Comparison of ENCODE assay signal across 7 mouse cellular contexts in the genomic region with DNA sequence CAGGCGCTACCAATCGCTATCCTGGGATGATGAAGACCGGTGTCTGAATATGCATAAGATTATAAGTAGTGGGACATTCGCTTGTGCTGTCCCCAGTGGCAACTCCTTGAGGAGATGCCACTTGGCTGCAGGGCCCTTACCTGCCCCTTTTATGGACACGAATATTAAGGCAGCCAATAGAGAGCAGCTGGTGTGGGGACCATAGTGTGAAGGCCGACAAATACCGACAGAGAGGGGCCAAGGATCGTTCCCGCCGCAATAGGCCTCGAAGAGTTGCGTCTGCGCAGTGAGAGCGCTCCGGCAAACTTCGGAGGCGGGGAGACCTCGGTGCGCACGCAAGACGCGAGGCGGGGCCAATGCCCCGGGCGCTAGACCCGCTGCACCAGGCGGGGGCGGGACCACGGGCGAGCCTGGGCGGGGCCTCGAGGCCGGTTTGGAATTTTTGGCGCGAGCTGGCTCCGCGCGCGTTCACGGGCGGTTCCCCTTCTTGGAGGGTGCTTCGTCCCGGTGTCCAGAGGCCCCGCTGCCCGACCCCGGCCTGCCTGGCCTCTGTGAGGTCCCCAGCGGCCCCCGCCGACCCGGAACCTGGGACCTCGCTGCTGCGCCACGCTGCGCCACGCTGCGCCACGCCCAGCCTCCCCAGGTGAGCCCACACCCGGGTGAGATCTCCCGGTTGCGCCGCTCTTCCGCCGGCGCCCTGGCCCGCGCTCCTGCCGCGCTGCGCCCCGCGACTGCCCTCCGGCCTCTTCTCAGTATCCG. TPM values are rescaled to one million over a fixed set of nuclear protein-coding genes. Genes with fewer than 3 reads are reported as not detected.
DNase-seq lines count a peak whose midpoint lies in the region; ATAC-seq lines count a peak whose summit lies in the region.

A gene (plus strand): TSS at position 338 of the 759 bp plus-strand sequence.

- peak within 1 kb of the TSS; percentile 70 for H3K4me2 ChIP-seq in intestine, embryonic 16.5 days (ENCODE audit: low read depth, low read length)
- H3K4me2 ChIP-seq in midbrain, embryonic 11.5 days: peak within 1 kb of the TSS; percentile 79

- intact Hi-C loops in left cerebral cortex, postnatal 36 days (cut with DNase I): no loop called here

- H3K27me3 ChIP-seq in intestine, embryonic 16.5 days (replicated peaks; ENCODE audit: control insufficient read depth, insufficient read depth, low read length): no peaks in the 10 kb centered on the region
- H3K27me3 ChIP-seq in midbrain, embryonic 11.5 days (ENCODE audit: control insufficient read depth, insufficient read depth, low read length): no peaks in the 10 kb centered on the region

- H3K4me1 ChIP-seq in intestine, embryonic 16.5 days (ENCODE audit: control insufficient read depth, insufficient read depth, low read length): peaks cover 16% of the 10 kb centered on the region
- peaks cover 7% of the 10 kb centered on the region; the same call in 1 of the 2 replicates for H3K4me1 ChIP-seq in midbrain, embryonic 11.5 days (ENCODE audit: control insufficient read depth, insufficient read depth, low read length)

- H3K36me3 ChIP-seq in intestine, embryonic 16.5 days (ENCODE audit: control insufficient read depth, insufficient read depth, low read length): no peaks in the 10 kb centered on the region
- no peaks in the 10 kb centered on the region for H3K36me3 ChIP-seq in midbrain, embryonic 11.5 days (ENCODE audit: control insufficient read depth, insufficient read depth, low read length)

- 1% methylated on average over 73 of the region's 73 CpGs for WGBS in intestine, embryonic 16.5 days
- 1% methylated on average over 67 of the region's 73 CpGs for WGBS in midbrain, embryonic 11.5 days

- peak within 1 kb of the TSS; percentile 88 for H3K27ac ChIP-seq in intestine, embryonic 16.5 days (ENCODE audit: low read length)
- H3K27ac ChIP-seq in midbrain, embryonic 11.5 days (ENCODE audit: low read depth, low read length): peak within 1 kb of the TSS; percentile 10; the same call in 1 of the 2 replicates

- peak within 1 kb of the TSS; percentile 83 for H3K4me3 ChIP-seq in intestine, embryonic 16.5 days (ENCODE audit: low read length)
- H3K4me3 ChIP-seq in midbrain, embryonic 11.5 days (ENCODE audit: low read depth, low read length): peak within 1 kb of the TSS; percentile 68

- peak; percentile 94 for ATAC-seq in intestine, embryonic 16.5 days
- peak; percentile 95 for ATAC-seq in midbrain, embryonic 11.5 days (ENCODE audit: low FRiP score)

- no peaks in the 10 kb centered on the region for H3K9me3 ChIP-seq in intestine, embryonic 16.5 days (ENCODE audit: control insufficient read depth, low read length)
- no peaks in the 10 kb centered on the region for H3K9me3 ChIP-seq in midbrain, embryonic 11.5 days (ENCODE audit: control insufficient read depth, low read length)

- peak within 1 kb of the TSS; percentile 83 for H3K9ac ChIP-seq in intestine, embryonic 16.5 days (ENCODE audit: low read depth, low read length)
- H3K9ac ChIP-seq in midbrain, embryonic 11.5 days (ENCODE audit: low read length): peak within 1 kb of the TSS; percentile 67

- peak; percentile 98 for DNase-seq in adrenal gland, adult 2 months
- DNase-seq in embryo, embryonic 11.5 days (ENCODE audit: low read depth, low spot score): peak; percentile 91
- peak; percentile 97 to 98 for DNase-seq in gastrocnemius, postnatal 4 days (ENCODE audit: low spot score in 2 of 2)
- peak; percentile 92 to 94 for DNase-seq in left cerebral cortex, postnatal 36 days (ENCODE audit: low spot score in 2 of 2)
- peak; percentile 99 for DNase-seq in midbrain, embryonic 11.5 days (ENCODE audit: low spot score, missing footprints)
- DNase-seq in skeletal muscle tissue, adult 2 months (ENCODE audit: low read depth, low spot score): peak; percentile 89

RNA-seq across cellular contexts. Expression of the gene that starts here (rescaled TPM):
- total RNA-seq in adrenal gland, adult 2 months (2021): 1 to 10 TPM; 2.8 to 2.9 TPM
- polyA plus RNA-seq in adrenal gland, adult 2 months (2012; rRNA removed): 21.8 and 23.1 TPM in 2 replicates
- total RNA-seq in gastrocnemius, postnatal 4 days (2021): 10 to 100 TPM; 11.1 to 12.4 TPM
- 36.9 and 44.6 TPM in 2 replicates for polyA plus RNA-seq in intestine, embryonic 16.5 days (2015; fragmentation: Nextera tagmentation; extraction: Ambion mirVana)
- total RNA-seq in left cerebral cortex, postnatal 36 days (2021): 1 to 10 TPM; 4.1 to 4.7 TPM
- polyA plus RNA-seq in midbrain, embryonic 11.5 days (2014; fragmentation: Nextera tagmentation; extraction: Ambion mirVana): 29.3 and 33.7 TPM in 2 replicates

Comparison
In these comparisons a context has a peak if more than half of its experiments do, and no peak if none do; other contexts are left out.
1. Peak in every context shown above with its lines: DNase-seq, ATAC-seq, H3K4me3 ChIP-seq and H3K27ac ChIP-seq.